Mouse (Mus musculus) liver, embryonic 13.5 days (tissue): ENCODE data around the gene Fbxo2. TPM values are rescaled to one million over a fixed set of nuclear protein-coding genes. Genes with fewer than 3 reads are reported as not detected.
A peak's percentile ranks its signal among the peaks of the same experiment; 100 is the strongest.

ENCODE experiments used
- ATAC-seq: fragments of 200-750 bp; cut with Nextera tagmentation; 2 replicates; pipeline ENCODE4 v1.8.0; 2017; ENCODE audit warnings: low read depth, mild to moderate bottlenecking, moderate number of reproducible peaks, moderate library complexity
- DNase-seq: peaks from one replicate; pipeline ENCODE4 v3.0.0; 2022
- H3K27ac ChIP-seq: fragments of 300-500 bp; sonication (generic); 2 replicates; pipeline ENCODE4 v1.5.1; 2015; ENCODE audit warnings: moderate library complexity, mild to moderate bottlenecking, inconsistent platforms
- H3K27me3 ChIP-seq: fragments of 300-500 bp; sonication (generic); 2 replicates; pipeline ENCODE4 v1.6.1; 2015; ENCODE audit warnings: mild to moderate bottlenecking, inconsistent platforms
- H3K36me3 ChIP-seq: fragments of 300-500 bp; sonication (generic); 2 replicates; pipeline ENCODE4 v1.6.1; 2015; ENCODE audit warnings: mild to moderate bottlenecking, inconsistent platforms
- H3K4me1 ChIP-seq: fragments of 300-500 bp; sonication (generic); replicated peaks from 2 replicates; pipeline ENCODE4 v1.6.1; 2015; ENCODE audit warnings: inconsistent platforms
- H3K4me2 ChIP-seq: fragments of 300-500 bp; sonication (generic); 2 replicates; pipeline ENCODE4 v1.6.1; 2015; ENCODE audit warnings: inconsistent platforms, mild to moderate bottlenecking, moderate library complexity
- H3K4me3 ChIP-seq: fragments of 300-500 bp; sonication (generic); replicated peaks from 2 replicates; pipeline ENCODE4 v1.5.1; 2015; ENCODE audit warnings: mild to moderate bottlenecking, inconsistent platforms
- H3K9ac ChIP-seq: fragments of 300-500 bp; sonication (generic); 2 replicates; pipeline ENCODE4 v1.6.1; 2015; ENCODE audit warnings: mild to moderate bottlenecking, inconsistent platforms
- H3K9me3 ChIP-seq: fragments of 300-500 bp; sonication (generic); replicated peaks from 2 replicates; pipeline ENCODE4 v1.6.1; 2016; ENCODE audit warnings: inconsistent platforms
- WGBS: fragments of 180-500 bp; shearing (Covaris S2); methylation state at CpG from one replicate; pipeline ENCODE4 v1.1.7; 2015; ENCODE audit not compliant: insufficient replicate concordance; 5-methylcytosine and 5-hydroxymethylcytosine counted together
- polyA plus RNA-seq: library from polyadenylated mRNA; unstranded; fragments of >200 nt; fragmentation: Nextera tagmentation; extraction: Ambion mirVana; gene quantifications from 2 replicates; pipeline ENCODE4 v1.2.1, GENCODE M21; 2015

The Fbxo2 gene
- polyA plus RNA-seq, 1 experiment from 2014 or later = 0.22 TPM

DNA sequence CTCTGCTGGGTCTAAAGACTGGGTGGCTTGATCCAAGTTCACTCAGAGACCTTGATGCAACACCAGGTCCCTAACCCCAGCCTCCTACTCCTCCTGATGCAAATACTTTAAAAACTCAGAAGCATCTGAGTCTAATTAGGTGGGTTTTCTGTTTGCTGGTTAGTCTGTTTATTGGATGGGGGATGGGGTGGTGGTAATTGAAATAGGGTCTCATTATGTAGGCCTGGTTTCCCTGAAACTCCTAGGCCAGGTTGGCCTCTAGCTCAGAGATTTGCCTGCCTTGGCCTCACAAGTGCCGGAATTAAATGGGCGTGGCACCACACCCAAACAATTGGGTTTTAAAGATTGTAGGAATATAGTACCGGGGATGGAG, 37.7 kb upstream of the Fbxo2 start:
- Histone ChIP-seq H3K36me3 (no peaks in the 10 kb centered on the region), H3K4me1 (no peaks in the 10 kb centered on the region), H3K9ac (no peak overlapping the region), H3K4me3 (no peak overlapping the region), H3K27me3 (peaks cover 15% of the 10 kb centered on the region), H3K9me3 (no peaks in the 10 kb centered on the region), H3K4me2 (no peak overlapping the region), H3K27ac (no peak overlapping the region)
- ATAC-seq = no peak
- no peak for DNase-seq
- 47% methylated on average over 3 of the region's 3 CpGs for WGBS

DNA sequence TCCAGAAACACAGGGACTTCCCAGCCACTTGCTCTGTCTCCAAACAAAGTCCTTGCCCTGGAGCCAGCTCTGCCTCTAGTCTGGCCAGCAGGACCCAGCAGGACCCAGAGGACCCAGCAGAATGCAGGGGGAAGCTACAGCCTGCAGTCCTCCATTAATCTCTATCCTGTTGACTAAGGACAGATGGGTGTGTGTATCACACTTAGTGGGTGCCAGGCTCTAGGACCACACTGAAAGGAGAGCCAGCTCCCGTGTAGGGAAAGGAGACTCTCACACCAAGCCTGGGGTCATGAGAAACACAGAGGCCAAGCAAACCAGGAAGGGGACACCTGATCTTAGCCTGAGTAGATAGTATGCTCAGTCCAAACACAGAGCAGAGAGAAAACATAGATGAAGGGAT, 32.2 kb upstream of the Fbxo2 start:
- 35% methylated on average over 1 of the region's 1 CpGs for WGBS
- H3K36me3 ChIP-seq = no peaks in the 10 kb centered on the region
- ATAC-seq = no peak

GRCm38 (mm10) chr4:148128672-148129071, 31.7 kb upstream of the Fbxo2 start:
- ATAC-seq (no peak), DNase-seq (no peak)
- Histone ChIP-seq H3K27ac (no peak overlapping the region), H3K36me3 (no peaks in the 10 kb centered on the region), H3K27me3 (peaks cover 68% of the 10 kb centered on the region), H3K4me2 (no peak overlapping the region), H3K4me3 (no peak overlapping the region), H3K9ac (no peak overlapping the region), H3K9me3 (no peaks in the 10 kb centered on the region), H3K4me1 (peaks cover 8% of the 10 kb centered on the region)
- 28% methylated on average over 2 of the region's 2 CpGs for WGBS

More for the DNA sequence above, 32.2 kb upstream of the Fbxo2 start:
- peaks cover 8% of the 10 kb centered on the region for H3K4me1 ChIP-seq
- H3K27me3 ChIP-seq = peaks cover 65% of the 10 kb centered on the region
- H3K4me2 ChIP-seq = no peak overlapping the region
- H3K9ac ChIP-seq = no peak overlapping the region
- no peak for DNase-seq
- no peaks in the 10 kb centered on the region for H3K9me3 ChIP-seq
- H3K27ac ChIP-seq = no peak overlapping the region
- H3K4me3 ChIP-seq = no peak overlapping the region

- Histone ChIP-seq H3K4me3 (peak within 1 kb of the TSS; percentile 47), H3K9ac (no peak within 1 kb of the TSS), H3K4me1 (peaks cover 8% of the 10 kb centered on the region), H3K27ac (no peak within 1 kb of the TSS), H3K9me3 (no peaks in the 10 kb centered on the region), H3K4me2 (peak within 1 kb of the TSS; percentile 58), H3K27me3 (peaks cover 72% of the 10 kb centered on the region), H3K36me3 (no peaks in the 10 kb centered on the region)
- ATAC-seq (no peak), DNase-seq (no peak)
- WGBS = 3% methylated on average over 18 of the region's 18 CpGs
Measured at GRCm38 (mm10) chr4:148130133-148130532, 30.3 kb upstream of the Fbxo2 start, which contains the start of gene Mad2l2. Gene Mad2l2 (plus strand): TSS chr4:148130384.

DNA sequence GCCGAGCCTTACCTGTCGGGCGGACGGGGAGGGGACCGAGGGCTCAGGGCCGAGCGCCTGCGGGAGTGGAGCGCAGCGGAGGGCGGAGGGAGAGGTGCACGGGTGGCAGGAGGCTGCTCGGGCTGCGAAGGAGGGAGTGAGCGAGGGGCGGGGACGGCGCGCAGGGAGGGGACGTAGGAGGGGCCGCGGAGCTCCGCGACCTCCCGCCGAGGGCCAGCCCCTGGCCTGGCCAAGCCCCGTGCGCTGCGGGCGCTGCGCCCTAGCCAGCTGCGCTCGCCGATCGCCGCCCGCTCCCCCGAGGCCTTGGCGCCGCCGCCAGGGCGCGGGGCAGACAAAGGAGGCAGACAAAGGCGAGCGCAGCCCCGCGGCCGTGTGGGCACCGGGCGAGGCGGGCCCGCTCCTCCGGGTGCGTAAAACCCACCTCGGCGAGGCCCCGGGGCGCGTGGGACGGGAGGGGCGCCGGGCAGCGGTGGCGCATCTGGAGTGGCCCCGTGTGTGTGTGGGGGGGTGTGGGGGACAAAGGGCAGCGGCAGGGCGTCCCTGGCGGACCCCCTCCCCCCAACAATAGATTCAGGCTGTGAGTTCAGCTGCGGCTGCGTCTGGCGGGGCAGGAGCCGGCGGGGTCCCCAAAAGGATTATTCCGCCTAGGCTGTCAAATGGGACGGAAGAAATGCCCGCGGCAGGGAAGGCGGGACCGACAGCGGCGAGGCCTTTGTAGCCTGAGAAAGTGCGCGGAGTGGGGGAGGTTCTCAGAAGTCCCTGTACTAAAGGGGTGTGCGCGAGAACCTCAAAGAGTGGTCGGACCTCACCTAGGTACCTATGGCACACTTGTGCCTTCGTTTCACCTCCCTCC, 29.6 kb upstream of the Fbxo2 start, which contains the start of gene Draxin:
Gene Draxin, minus strand, starts transcription at position 138 of the 853 bp plus-strand sequence.
- ATAC-seq = peak; percentile 38; the same call in 1 of the 2 replicates
- H3K9me3 ChIP-seq = no peaks in the 10 kb centered on the region
- peak within 1 kb of the TSS; percentile 47 for H3K4me3 ChIP-seq
- no peak for DNase-seq
- 2% methylated on average over 63 of the region's 87 CpGs for WGBS
- H3K4me1 ChIP-seq = peaks cover 8% of the 10 kb centered on the region
- H3K4me2 ChIP-seq = peak within 1 kb of the TSS; percentile 58
- H3K36me3 ChIP-seq = no peaks in the 10 kb centered on the region
- H3K27me3 ChIP-seq = peaks cover 72% of the 10 kb centered on the region
- no peak within 1 kb of the TSS for H3K9ac ChIP-seq
- H3K27ac ChIP-seq = no peak within 1 kb of the TSS

DNA sequence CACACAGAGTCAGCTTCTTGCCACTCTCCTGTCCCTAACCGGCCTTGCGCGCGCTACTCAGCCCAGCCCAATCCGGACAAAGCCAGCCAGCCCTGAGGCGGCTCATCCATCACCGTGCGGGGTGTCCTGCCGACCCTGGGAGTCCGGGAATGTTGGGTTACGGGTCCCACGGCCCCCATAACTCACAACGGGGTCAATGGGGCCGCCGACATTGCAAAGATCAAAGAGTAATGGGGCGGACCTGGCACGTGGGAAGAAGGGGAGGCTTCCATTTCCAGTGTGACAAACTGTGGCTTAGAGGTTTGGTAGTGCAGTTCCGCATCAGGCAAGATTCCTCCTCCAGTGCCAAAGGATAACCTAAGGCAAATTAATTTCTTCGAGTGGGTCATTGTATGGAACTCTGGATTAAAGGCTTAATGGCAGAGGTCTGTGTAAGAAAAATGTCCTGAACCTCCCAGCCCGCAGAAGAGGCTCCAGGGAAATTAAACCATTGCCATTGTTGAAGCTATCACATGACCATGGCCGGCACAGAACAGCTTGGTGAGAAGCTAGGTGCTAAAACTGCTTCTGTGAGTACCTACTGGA, 28.8 kb upstream of the Fbxo2 start:
- Histone ChIP-seq H3K4me1 (peaks cover 8% of the 10 kb centered on the region), H3K27me3 (peaks cover 72% of the 10 kb centered on the region), H3K36me3 (no peaks in the 10 kb centered on the region), H3K4me3 (no peak overlapping the region), H3K27ac (no peak overlapping the region), H3K9me3 (no peaks in the 10 kb centered on the region), H3K9ac (no peak overlapping the region), H3K4me2 (0 out of 2 replicates have a peak overlapping the region, but pooled peaks have one; percentile 14)
- 4% methylated on average over 21 of the region's 21 CpGs for WGBS
- ATAC-seq (no peak), DNase-seq (no peak)

GRCm38 (mm10) chr4:148134988-148135387, 25.4 kb upstream of the Fbxo2 start:
- Histone ChIP-seq H3K27me3 (peaks cover 70% of the 10 kb centered on the region), H3K4me1 (peaks cover 14% of the 10 kb centered on the region), H3K36me3 (no peaks in the 10 kb centered on the region), H3K4me2 (no peak overlapping the region), H3K4me3 (no peak overlapping the region), H3K9ac (no peak overlapping the region), H3K9me3 (no peaks in the 10 kb centered on the region), H3K27ac (no peak overlapping the region)
- WGBS = 23% methylated on average over 8 of the region's 8 CpGs
- DNase-seq (no peak), ATAC-seq (no peak)

GRCm38 (mm10) chr4:148137503-148137902, 22.9 kb upstream of the Fbxo2 start:
- DNase-seq = no peak
- WGBS = 55% methylated on average over 8 of the region's 8 CpGs
- no peak overlapping the region for H3K4me3 ChIP-seq
- peaks cover 16% of the 10 kb centered on the region for H3K4me1 ChIP-seq
- ATAC-seq = no peak
- H3K36me3 ChIP-seq = no peaks in the 10 kb centered on the region
- H3K4me2 ChIP-seq = no peak overlapping the region
- H3K27me3 ChIP-seq = peaks cover 45% of the 10 kb centered on the region
- no peaks in the 10 kb centered on the region for H3K9me3 ChIP-seq
- no peak overlapping the region for H3K27ac ChIP-seq
- H3K9ac ChIP-seq = no peak overlapping the region

- ATAC-seq (peak; percentile 17), DNase-seq (no peak)
- Histone ChIP-seq H3K36me3 (no peaks in the 10 kb centered on the region), H3K4me1 (peaks cover 16% of the 10 kb centered on the region), H3K4me3 (peak overlapping the region; percentile 73), H3K4me2 (peak overlapping the region; percentile 97), H3K9me3 (no peaks in the 10 kb centered on the region), H3K27ac (no peak overlapping the region), H3K27me3 (peaks cover 27% of the 10 kb centered on the region), H3K9ac (peak overlapping the region; percentile 37)
- WGBS = under 1% methylated on average over 12 of the region's 12 CpGs
Measured at GRCm38 (mm10) chr4:148139767-148140097, 20.7 kb upstream of the Fbxo2 start.

DNA sequence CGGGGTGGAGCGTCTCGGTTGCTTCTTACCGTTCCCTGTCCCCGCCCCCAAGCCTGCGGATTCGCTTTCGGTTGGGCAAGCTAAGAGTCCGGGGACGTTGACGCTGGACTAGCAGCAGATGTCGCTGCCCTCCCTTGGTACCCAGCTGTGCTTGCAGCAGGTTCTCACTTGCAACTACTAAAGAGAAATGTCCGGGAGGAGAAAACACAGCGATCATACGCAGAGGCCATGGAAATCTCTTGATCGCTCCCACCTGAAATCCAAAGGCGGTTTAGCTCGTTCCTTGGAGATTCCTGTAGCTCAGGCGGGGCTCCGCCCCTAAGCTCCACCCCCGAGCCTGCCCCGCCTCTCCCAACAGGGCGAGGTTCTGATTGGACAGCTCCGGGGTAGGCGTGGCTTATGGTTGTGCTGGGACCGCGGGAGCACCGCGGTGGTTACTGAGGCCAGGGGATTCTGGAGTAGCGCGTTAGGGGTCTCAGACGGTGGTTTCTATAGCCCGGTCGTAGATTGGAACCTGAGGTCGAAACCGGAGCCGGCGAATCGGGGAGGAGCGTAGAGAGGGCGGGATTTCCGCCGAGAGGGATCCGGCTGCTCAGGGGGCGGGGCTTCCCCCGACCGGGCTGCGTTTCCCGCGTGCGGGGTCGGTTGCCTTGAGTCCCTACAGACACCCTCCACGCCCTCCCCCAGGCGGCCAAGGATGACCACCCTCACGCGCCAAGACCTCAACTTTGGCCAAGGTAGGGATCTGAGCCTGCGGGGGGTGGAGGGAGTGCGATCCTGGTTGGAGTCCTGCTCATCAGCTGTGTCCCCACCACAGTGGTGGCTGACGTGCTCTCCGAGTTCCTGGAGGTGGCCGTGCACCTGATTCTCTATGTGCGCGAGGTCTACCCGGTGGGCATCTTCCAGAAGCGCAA, 20.1 kb upstream of the Fbxo2 start:
- H3K9me3 ChIP-seq = no peaks in the 10 kb centered on the region
- peak overlapping the region; percentile 63 for H3K27ac ChIP-seq
- WGBS = under 1% methylated on average over 65 of the region's 65 CpGs
- peak overlapping the region; percentile 97 for H3K4me2 ChIP-seq
- DNase-seq = peak; percentile 89
- H3K36me3 ChIP-seq = peaks cover 5% of the 10 kb centered on the region
- H3K9ac ChIP-seq = peak overlapping the region; percentile 77
- H3K4me3 ChIP-seq = peak overlapping the region; percentile 73
- peak; percentile 90 for ATAC-seq
- peaks cover 16% of the 10 kb centered on the region for H3K4me1 ChIP-seq
- H3K27me3 ChIP-seq = peaks cover 27% of the 10 kb centered on the region

DNA sequence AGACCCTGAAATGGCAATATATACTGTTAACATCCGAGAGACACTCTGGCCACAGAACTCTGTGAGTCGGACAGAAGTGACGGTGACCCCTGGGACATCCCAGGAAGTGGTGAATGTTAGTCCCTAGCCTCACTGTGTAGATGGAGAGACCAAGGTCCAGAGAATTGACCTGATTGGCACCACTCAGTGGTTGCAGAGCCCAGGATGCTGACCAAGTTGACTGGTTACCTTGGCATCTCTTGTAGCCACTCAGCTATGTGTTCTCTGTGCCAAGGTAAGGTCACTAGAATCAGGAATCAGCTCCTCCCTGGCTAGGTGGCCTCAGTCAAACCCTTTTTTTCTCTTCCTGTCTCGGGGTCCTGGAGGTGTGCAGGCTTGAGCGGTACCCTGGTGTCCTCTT, 16.7 kb upstream of the Fbxo2 start:
- Histone ChIP-seq H3K4me3 (no peak overlapping the region), H3K4me1 (peaks cover 16% of the 10 kb centered on the region), H3K27me3 (peaks cover 7% of the 10 kb centered on the region), H3K27ac (no peak overlapping the region), H3K9ac (no peak overlapping the region), H3K9me3 (no peaks in the 10 kb centered on the region), H3K36me3 (peaks cover 18% of the 10 kb centered on the region), H3K4me2 (no peak overlapping the region)
- WGBS = 78% methylated on average over 5 of the region's 5 CpGs
- DNase-seq (no peak), ATAC-seq (no peak)
